Mouse (Mus musculus): ENCODE measurements at regions not wholly inside any gene's neighbourhood (a gene's known extent, or its start where the extent isn't known, plus 50 kb on each side); places are given as distances from the start of the nearest gene placed in this dataset.

DNA sequence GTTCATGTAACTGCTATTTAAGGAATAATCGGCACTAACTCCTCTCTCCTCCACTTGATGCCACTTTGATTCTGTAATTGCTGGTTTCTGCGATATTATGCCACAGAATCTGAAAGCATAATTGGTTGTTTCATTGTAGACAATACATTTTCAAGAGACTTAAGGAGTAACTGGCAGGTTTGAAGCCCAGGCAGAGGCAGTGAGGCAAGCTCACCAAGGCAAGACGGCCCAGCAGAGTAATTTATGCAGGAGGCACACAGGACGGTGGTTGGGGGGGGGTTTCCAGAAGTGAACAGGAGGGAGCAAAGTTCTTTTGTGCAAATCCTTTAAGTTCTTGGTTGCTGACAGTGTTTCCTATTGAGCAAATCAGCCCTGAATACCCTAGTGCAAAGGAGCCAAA lies 249.6 kb downstream of the Drd1 start:
- in situ Hi-C loops (cut with MboI, MseI): no loop called here

DNA sequence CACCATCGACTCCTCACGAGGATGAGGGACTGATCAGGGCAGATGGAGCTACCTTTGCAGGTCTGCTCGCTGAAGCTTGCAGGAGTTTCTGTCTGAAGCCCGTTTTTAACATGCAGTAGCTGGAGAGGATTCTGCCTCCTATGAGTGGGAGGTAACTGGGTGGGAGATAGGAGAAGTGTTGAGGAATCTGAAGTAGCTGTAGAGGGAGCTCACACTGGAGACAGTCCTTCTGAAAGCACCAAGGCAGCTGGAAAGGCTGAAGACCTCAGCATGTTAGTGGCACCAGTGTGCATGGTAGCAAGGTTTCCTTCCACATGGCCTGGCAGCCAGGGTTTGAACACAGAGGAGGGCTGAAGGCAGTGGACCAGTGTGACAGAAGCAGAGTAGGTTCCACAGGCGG lies 254.5 kb downstream of the Drd1 start:
- in situ Hi-C loops (cut with MboI, MseI): no loop called here

DNA sequence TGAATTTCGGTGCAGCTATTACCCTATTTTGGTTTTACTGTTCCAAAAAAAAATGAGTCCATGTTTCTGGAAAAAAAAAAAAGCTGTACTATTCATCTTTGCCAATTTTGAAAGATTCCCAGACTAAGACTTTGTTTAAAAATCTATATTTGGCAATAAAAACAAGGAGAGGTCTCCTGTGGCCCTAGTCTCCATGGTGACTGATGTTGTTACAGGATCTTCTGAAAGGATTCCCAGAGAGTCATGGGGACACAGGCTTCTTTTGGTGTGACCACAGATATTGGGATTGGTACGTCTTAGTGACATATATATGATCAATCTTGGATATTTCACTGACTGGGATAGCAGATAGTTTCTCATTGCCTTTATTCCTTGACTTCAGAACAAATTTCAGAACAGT lies 266.7 kb downstream of the Drd1 start:
- in situ Hi-C loops (cut with MboI, MseI): no loop called here

DNA sequence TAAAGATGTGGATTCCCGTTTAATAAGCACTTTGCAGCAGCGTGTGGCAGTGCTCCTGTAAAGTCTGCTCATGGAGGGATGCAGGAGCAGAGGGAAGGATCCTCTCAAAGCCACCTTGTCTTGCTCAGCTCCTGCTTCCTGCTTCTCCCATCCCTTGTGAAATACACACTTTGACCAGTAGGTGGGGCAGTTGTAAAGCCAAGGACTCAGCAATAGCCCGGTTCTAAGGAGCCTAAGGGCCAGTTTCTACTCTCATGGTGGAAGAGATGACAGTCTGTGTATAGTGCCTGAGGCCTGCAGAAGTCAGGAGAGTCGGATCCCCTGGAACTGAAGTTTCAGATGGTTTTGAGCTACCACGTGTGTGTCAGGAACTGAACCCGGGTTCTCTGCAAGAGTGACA lies 272.0 kb downstream of the Drd1 start:
- in situ Hi-C loops (cut with MboI, MseI): loop anchor here (5.0 kb wide), 1 partner anchor 274 kb away; the partner anchor contains the start of gene Drd1

DNA sequence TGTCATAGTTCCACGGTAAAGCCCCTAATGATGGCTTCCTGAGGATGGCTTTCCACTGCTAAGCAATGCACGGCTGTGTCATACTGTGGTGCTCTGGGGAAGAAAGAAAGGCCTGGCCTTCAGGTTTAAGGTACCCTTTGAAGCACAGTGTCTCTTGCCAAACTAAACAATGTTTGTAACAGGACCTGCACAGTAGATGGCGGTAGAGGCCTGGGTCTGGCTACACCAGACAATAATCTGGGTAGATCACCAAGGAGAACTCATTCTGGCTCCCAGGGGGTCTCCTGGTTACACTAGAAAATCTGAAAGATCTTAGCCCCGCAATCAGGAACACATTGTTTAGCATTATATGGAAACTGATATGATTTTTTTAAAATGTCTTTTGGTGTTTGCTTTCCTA lies 276.4 kb downstream of the Drd1 start:
- in situ Hi-C loops (cut with MboI, MseI): no loop called here

DNA sequence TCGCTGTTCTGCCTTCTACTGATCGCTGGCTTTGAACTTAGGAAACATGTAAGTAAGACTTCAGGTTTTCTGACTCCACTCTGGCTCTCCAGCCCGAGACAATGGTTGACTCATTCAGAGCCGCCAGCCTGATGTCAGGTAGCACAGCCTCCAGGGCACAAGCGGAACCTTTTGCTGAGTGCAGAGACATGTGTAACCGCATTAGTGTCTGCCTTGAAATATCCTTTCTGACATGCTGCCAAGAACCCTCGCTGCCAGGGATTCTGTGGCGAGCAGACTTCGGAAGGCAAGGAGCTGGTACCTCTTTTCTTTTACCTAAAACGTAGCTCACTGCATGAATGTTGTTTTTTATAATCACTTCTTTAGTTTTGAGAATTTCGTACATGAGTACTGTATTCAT lies 279.1 kb downstream of the Drd1 start:
- in situ Hi-C loops (cut with MboI, MseI): no loop called here

DNA sequence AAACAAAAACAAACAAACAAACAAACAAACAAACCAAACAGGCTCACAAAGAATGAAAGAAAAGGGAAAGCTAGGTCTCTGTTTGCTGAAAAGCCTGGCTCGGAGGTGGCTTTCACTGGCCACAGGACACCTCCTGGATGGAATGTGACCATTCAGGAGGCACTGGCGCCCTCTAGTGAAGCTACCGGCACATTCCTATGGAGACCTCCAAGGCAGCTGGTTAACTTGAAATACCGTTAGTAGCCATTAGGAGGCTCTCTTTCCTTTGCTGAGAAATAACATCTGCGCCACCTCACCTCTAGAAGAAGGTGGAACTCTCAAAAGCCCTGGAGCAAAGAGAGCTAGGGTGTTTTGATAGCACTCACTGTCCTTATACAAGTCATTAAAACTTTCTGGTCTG lies 279.8 kb downstream of the Drd1 start:
- in situ Hi-C loops (cut with MboI, MseI): no loop called here

DNA sequence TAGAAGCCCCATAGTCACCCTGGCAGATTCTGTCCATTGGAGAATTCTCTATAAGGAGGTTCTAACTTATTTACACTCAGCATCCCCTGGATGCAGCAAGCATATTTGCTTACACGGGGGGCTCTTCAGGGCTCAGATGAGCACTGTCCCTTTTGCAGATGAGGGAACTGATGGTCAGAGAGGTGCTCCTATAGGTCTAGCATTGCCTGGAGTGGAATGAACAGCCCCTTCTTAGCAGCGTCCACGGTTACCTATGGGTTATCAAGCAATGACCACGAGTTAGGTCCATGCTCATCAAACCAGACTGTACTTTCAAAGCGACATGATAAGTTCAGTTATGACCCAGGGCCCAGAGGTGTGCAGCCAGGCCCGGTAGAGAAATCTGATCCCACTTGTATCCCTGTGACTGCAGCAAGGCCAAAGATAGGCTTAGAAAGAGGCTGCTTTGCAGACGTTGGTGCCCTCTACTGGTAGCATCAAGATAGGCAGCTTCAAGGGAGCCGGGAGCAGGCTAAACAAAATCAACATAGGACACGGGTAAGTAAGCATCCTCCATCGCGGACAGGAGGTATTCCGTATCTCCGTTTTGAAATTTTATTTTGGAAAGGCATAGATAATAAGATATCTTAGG lies 290.8 kb downstream of the Drd1 start:
- in situ Hi-C loops (cut with MboI, MseI): no loop called here

DNA sequence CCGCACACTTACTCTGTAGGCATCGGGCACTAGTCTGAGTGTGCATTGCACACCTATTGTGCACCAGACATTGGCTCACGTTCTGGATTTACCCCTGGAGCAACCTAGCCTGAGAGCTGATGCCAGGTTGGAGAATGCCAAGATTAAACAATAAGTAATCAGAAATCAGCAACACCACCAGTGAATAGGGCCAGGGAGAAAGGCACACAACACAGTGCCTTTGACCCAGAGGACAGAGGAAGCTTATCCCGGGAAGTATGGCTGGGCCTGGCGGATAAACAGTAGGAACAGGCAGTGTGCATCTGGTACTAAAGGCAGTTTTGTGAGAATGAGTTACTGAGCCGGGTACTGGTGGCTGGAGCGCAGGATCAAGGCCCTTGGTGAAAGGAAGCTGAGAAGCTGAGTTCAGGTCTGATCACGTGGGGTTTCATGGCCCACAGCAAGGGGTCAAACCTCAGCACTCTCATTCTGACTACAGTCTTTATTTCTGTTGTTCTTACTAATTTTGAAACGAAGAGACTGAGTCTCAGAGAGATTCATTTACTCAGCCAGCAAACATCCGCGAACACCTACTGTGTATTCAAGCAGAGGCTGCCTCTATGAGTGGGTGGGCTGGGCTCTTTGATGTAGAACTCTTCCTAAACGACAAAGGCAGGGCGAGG lies 284.8 kb upstream of the Msx2 start:
- in situ Hi-C loops (cut with MboI, MseI): no loop called here

DNA sequence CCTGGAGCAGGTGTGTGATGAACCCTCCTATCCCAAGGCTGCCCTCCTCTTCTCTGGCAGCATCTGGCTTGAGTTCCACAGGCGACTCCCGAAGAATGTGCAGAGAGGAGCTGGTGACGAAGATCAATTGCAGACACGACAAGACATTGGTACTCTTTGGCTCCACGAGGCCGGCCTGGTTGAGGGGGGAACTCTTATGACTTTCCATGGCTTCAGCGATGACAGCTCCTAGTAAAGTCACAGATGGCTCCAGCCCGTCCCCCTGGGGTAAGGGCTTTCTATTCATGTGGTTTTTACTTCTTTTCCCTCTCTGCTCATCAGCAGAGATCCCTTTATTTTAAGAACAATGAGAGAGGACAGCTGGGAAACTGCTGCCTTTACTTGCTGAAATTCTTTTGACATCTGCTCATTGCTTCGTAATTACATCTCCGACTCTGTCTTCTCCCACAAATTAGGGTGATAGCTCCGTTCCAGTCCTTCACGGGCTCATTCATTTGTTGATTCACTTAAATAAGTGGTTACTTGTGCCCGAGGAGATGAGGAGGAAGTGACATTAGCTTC lies 284.2 kb upstream of the Msx2 start:
- in situ Hi-C loops (cut with MboI, MseI): no loop called here

DNA sequence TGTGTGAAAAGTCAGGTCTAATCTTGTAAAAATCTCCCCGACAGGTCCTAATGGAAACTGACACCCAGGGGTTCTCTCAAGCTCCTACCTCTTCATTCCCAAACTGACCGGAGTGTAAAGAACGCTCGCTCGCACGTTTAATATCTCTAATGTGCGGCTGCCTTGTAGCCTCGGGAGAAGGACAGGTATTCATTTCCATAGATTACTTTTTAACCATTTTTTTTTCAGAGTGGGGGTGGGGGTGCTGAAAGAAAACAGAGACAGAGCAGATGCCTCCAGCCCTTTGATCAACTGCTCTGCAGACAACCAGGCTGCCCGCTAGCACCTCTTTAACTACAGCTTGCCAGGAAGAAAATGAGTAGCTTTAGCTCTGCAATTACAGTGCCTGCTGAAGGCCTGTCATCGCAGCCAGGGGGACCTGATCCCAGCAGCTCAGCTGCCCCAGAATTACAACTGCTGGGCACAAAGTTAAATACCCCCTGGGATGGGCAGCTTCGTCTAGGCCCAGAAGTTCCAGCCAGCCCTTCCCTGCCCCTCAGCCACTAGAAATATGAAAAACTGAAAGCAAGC lies 282.3 kb upstream of the Msx2 start:
- in situ Hi-C loops (cut with MboI, MseI): no loop called here

DNA sequence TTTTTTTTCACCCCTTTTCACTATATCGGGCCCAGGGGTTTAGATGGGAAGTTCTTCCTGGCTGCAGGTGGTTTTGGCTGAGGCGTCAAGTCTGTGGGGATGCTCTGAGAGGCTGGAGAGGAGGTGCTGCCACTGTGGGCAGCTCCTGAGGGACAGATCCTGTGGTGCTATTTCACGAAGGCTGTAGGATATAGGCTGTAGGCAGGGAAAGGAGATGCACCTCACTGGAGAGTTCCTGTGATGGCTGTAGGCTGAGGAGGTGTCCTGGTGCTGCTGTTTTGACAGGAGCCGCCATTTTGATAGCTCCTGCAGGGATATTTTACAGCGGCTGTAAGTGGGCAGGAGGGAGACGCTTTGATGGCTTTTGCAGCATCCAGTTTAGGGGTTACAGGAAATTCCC lies 280.2 kb upstream of the Msx2 start:
- in situ Hi-C loops (cut with MboI, MseI): no loop called here

DNA sequence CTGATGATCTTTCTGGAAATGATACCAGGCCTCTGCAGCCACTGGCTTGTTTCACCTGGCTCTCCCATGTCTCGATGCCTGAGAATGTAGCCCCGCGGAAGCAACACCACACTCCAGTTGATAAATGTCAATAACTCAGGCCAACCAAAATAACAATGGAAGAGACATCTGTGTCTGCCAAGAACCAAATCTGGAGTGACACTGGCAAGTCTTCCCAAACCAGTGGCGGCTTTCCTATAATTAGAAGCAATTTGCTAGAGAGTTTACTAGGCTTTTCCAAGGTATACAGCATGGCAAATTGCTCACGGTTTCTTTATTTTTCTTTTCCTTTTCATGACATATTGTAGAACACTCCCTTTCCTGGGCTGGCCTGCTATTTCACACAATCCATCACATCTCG lies 268.1 kb upstream of the Msx2 start:
- in situ Hi-C loops (cut with MboI, MseI): no loop called here

DNA sequence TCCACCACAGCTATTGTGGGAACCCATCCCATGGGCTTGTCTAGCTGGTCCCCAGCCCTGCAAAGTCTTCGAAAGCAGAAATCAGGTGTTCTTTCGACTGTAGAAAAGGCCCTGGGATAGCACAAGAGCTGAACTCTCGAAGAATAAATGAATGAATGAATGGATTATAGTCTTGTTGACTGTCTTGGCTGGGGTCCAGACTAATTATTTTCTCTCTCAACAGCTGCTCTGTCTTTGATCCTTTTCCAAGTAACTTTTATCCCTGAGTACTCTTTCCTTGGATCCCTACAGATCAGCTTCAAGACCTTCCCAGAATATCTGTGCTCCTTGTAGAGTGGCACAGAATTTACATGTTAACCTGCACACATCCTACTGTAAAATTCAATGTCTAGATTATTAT lies 266.3 kb upstream of the Msx2 start:
- in situ Hi-C loops (cut with MboI, MseI): no loop called here

DNA sequence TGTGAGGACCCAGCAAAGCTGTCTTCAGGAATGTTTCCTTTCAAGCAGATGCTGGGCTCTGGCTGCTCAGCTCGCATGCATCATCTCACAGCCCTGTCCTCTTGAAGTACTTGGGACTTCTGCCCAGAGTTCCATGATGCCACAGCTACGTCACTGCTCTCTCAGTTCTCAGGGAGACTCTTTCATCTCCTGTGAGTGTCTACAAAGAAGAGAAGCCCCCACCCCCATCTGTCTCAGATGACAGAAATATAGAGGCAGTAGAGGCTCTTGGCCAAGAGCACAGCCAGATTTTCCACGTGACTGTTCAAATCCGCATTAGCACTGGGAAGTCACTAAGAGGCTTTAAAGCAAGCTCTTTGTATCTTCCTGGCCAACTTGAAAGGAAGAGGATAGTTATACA lies 262.1 kb upstream of the Msx2 start:
- in situ Hi-C loops (cut with MboI, MseI): no loop called here

DNA sequence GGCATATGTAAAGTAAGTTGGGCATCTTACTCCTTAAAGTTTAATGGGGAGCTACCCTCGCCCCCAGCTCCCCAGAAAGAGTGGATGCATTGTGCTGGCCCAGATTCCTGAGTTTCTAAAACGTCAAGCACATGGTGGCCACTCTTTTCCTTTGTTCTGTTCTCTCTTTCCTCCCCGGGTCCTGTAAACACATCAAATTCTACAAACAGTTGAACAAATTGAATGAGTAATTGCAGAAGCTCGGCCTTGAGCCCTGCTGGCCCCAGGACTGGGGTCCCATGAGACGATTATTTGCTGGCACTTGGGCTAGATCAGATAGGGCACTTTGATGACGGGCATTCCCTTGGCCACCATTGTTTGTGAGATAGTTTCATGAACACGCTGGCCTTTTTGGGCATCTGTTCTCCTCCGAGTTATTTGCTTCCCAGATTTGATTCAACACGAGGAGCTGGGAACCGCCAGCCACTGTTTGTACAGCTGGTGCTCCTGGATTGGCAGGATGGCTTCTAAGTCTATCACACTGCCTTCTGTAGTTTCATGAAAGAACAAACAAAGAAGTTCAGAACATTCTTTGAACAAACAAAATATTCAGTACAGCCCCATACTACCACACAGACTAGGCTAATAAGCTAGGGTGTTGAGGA lies 257.5 kb upstream of the Msx2 start:
- in situ Hi-C loops (cut with MboI, MseI): no loop called here

DNA sequence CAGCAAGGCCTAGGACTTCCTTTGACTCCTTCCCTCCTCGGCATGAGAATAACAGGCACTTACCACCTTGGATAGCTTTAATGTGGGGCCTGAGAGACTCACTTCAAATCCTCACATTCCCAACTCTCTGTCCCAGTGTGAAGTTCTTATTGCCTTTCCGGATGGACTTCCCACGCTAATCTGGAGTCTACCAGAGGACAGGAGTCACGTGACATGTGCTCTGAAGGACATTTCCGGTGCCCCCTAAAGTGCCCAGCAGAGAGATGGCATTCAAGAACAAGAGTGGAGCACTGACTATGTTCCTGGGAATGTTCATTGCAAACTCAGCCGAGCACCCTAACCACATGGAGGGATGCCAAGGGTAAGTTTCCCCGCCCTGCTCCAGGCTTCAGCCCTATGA lies 257.0 kb upstream of the Msx2 start:
- in situ Hi-C loops (cut with MboI, MseI): no loop called here

DNA sequence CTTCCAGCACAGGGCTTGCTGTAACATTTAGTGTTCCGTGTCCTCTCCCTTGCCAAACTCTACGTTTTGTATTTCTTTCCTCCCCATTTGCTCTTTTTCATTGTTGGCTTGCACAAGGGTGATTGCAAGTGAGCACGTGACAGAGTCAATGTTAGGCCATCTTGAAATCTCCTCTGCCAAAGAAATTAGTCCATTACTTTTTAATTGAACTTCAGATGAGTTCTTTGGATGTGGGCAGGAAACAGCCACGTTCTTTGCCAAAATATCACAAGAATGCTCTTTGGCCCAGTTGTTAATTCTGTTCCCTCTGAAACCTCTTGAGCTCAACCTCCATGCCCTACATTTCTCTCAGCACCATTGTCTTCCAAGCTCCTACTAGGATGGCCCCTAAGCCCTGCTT lies 253.2 kb upstream of the Msx2 start:
- in situ Hi-C loops (cut with MboI, MseI): no loop called here

DNA sequence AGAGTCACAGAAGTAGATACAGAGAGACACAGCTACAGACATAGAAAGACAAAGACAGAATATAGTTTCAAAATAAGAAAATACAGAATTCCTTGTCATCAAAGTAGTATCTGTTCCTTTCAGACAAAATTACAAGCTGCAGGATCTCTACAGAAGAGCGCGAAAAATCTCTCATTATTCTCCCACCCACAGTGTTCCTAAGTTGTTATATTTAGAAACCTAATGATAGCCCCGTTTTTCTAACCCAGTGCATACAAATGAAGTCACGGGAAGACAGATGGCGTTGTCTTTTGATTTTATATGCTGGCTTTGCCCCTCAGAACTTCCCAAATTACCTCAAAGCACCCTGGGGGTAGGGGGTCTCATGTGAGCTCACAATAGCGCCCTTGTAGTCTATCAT lies 250.0 kb upstream of the Msx2 start:
- in situ Hi-C loops (cut with MboI, MseI): no loop called here

DNA sequence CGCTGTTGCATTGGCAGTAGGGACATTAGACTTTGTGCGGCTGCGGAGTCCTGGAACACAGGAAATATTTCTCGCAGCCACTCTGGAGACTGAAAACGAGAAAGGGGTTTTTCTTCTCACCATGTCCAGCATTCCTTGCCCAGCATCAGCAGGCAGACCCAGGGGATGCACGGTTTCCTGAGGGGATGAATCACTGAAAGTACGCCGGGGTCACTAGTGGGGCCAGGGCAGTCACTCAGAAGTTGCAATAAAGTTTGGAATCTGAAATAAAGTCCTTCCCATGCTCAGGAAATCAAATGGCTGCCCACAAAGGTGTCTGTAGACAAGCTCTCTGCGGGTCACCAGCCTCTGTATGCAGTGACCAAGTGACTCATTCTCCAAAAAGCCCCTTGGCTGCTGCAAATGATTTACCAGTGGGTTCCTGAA lies 248.2 kb upstream of the Msx2 start:
- in situ Hi-C loops (cut with MboI, MseI): no loop called here

DNA sequence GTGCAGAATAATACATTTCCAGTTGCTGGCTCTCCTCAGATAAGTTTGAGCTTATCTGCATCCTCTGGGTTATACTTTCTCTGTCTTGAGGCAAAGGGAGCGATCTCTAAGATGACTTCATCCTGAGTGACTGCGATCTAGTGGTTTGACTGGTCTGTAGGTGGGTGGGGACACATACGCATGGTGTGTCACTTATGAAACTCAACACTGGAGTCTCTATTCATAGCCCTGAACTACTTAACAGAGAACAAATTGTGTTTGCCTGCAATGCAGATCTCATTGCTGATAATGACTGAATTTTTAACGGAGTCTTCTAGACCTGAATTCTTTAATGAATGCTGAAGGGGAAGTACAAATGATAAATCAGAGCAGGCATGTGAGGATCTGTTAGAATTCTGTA lies 244.7 kb upstream of the Msx2 start:
- in situ Hi-C loops (cut with MboI, MseI): no loop called here

DNA sequence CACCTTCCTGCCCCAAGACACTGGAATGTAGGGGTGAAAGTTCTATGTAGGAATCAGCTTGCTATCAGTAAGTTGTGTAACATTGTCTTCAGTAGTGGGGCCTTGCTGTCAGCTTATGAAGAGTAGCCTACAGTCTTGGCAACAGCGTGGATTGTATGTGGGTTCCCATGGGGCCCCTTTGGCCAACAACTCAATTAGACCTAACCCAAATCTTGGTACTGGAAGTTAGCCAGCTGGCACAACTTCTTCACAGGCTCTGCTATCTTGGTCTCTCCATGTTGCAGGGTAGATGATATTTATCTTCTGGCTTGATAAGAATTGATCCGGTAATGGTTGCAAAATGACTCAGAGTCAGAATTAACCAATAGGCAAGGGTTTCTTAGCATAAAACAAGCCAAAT lies 244.2 kb upstream of the Msx2 start:
- in situ Hi-C loops (cut with MboI, MseI): no loop called here

DNA sequence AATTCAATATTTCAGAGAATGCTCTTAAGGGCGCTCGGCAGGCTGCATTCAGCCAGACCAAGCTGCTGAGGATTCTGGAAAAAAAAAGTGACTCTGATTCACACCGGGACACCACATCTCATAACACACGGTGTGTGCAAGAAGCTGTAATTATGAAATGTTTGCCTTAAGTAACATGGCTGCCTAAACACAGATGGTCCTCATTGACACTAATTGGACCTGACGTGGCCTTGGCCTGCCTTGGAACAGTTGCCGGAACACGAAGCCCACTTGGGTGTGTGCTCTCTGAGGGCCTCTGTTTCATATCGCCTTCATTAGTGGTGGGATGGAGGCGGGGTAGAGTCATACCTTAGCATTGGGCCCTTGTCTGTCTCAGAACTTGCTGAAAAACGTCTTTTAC lies 236.2 kb upstream of the Msx2 start:
- in situ Hi-C loops (cut with MboI, MseI): no loop called here

All from T-helper 1 cell (primary cell).